Mouse (Mus musculus): ENCODE data around the gene Pde4d. TPM values are rescaled to one million over a fixed set of nuclear protein-coding genes. Genes with fewer than 3 reads are reported as not detected.
"Not testable (repeated sequence)": the region's sequence is repeated elsewhere in the genome, so short reads cannot be mapped to it uniquely, and the experiment has no call there.

Pde4d gene
- polyA plus RNA-seq, 1 experiment from 2014 or later = 12.9 TPM

DNA sequence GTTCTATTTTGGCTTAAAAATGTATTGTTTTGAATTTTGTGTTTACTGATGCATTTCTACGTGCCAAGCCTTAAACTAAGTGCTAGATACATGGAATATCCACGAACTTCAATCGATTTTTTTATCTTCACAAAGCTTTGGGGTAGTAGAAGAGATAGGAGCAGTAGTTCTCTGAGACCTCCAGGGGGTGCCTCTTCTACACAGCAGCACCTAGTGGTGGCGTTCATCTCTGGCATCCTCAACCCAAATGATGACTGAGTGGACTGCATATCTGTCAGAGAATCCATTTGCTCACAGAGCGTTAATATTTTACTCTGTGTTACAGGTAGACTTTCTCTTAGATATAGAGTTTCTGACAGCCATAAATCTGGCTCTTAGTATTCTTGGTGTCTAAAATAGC, 272.5 kb downstream of the Pde4d start:
- no peak overlapping the region for H3K4me3 ChIP-seq (ENCODE audit: low read depth, low read length)
- H3K27me3 ChIP-seq (ENCODE audit: control insufficient read depth, insufficient read depth, low read depth, low read length) = no peaks in the 10 kb centered on the region
- no peak overlapping the region for H3K27ac ChIP-seq (ENCODE audit: low read length)
- no peaks in the 10 kb centered on the region for H3K9me3 ChIP-seq (replicated peaks; ENCODE audit: control insufficient read depth, low read length)
- ATAC-seq (ENCODE audit: low read depth) = no peak
- WGBS (ENCODE audit: insufficient replicate concordance) = 51% methylated on average over 5 of the region's 5 CpGs
- no peaks in the 10 kb centered on the region for H3K36me3 ChIP-seq (ENCODE audit: control insufficient read depth, insufficient read depth)
- H3K4me1 ChIP-seq (ENCODE audit: control insufficient read depth, low read depth, low read length) = no peaks in the 10 kb centered on the region
- no peak overlapping the region for H3K9ac ChIP-seq (ENCODE audit: low read depth, low read length)
- no peak overlapping the region for H3K4me2 ChIP-seq (ENCODE audit: low read depth, low read length)

DNA sequence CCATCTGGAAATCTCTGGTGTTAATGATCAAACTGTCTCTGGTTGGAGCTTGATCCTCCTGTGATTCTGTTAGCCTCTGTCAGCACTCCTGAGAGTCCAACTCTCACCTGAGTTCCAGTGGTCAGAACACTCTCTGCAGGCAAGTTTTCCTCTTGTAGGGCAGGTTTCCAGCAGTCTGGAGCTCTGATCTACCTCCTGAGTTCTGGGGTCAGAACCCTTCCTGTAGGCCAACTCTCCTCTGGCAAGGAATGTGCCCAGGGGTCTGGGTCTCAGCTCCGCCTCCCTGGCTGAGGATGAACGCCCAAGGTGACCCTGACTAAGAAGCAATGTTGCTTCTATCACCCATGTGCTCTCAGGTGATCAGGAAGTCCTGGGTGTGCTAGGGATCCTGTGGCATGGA, 284.6 kb downstream of the Pde4d start:
- WGBS (ENCODE audit: insufficient replicate concordance) = 65% methylated on average over 2 of the region's 2 CpGs
- not testable (repeated sequence) for ATAC-seq (ENCODE audit: low read depth); H3K4me2 ChIP-seq (ENCODE audit: low read depth, low read length); H3K27me3 ChIP-seq (ENCODE audit: control insufficient read depth, insufficient read depth, low read depth, low read length); H3K36me3 ChIP-seq (ENCODE audit: control insufficient read depth, insufficient read depth); H3K9ac ChIP-seq (ENCODE audit: low read depth, low read length); H3K4me3 ChIP-seq (ENCODE audit: low read depth, low read length); H3K4me1 ChIP-seq (ENCODE audit: control insufficient read depth, low read depth, low read length); H3K27ac ChIP-seq (ENCODE audit: low read length); H3K9me3 ChIP-seq (replicated peaks; ENCODE audit: control insufficient read depth, low read length)

DNA sequence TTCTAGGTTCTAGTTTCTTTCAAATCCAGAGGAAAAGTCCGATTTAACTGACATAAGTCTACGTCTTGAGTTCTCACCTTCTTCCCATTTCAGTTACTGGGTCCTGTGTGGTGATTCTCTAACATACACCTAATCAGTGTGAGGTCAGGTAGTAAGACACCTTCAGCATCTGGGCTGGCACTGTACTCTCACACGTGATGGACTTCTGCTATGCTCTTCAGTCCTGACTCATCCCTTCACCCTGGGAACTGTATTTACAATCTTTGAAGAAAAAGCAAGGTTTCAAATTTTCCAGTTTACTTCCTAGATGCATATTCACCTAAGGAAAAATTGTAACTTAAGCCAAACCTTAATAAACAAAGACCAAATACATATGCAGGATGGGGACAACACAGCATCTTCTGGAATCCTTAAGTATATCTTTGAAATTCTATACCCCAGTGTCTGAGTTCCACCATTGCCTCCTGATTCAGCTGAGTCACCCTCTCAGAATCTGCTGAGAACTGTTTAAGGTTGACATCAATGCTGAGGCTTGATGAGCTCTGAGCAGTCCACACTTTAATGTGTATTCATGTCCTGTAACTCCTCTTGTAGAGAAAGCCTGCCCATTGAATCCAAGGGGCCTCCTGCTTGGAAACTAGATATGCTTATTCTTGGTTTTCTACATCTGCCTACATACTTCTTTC, 301.6 kb downstream of the Pde4d start:
- no peak for ATAC-seq (ENCODE audit: low read depth)
- Histone ChIP-seq H3K4me3 (ENCODE audit: low read depth, low read length) (no peak overlapping the region), H3K9ac (ENCODE audit: low read depth, low read length) (no peak overlapping the region), H3K4me2 (ENCODE audit: low read depth, low read length) (no peak overlapping the region), H3K27me3 (ENCODE audit: control insufficient read depth, insufficient read depth, low read depth, low read length) (no peaks in the 10 kb centered on the region), H3K4me1 (ENCODE audit: control insufficient read depth, low read depth, low read length) (no peaks in the 10 kb centered on the region), H3K9me3 (replicated peaks; ENCODE audit: control insufficient read depth, low read length) (no peaks in the 10 kb centered on the region), H3K36me3 (ENCODE audit: control insufficient read depth, insufficient read depth) (no peaks in the 10 kb centered on the region), H3K27ac (ENCODE audit: low read length) (no peak overlapping the region)
- 58% methylated on average over 3 of the region's 3 CpGs for WGBS (ENCODE audit: insufficient replicate concordance)

DNA sequence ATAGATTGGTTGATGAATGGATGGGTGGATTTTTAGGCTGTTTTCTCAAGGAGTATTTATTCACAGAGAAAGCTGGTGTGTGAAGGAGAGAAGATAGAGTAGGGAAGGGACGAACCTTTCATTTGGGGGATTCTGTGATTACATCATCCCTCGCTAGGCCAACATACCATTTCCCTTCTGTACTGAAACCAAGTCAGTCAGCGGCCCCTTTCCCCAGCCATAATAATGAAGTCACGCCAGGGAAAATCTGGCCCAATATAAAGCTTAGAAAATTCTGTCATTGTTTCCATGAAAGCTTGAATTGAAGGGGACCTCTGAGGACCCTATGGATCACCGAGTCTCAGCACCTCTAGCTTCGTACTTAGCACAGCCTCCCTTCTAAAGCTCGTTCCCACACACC, 307.7 kb downstream of the Pde4d start:
- no peak overlapping the region for H3K4me2 ChIP-seq (ENCODE audit: low read depth, low read length)
- H3K4me1 ChIP-seq (ENCODE audit: control insufficient read depth, low read depth, low read length) = no peaks in the 10 kb centered on the region
- ATAC-seq (ENCODE audit: low read depth) = no peak
- 59% methylated on average over 7 of the region's 7 CpGs for WGBS (ENCODE audit: insufficient replicate concordance)
- H3K27me3 ChIP-seq (ENCODE audit: control insufficient read depth, insufficient read depth, low read depth, low read length) = no peaks in the 10 kb centered on the region
- H3K27ac ChIP-seq (ENCODE audit: low read length) = no peak overlapping the region
- no peaks in the 10 kb centered on the region for H3K9me3 ChIP-seq (replicated peaks; ENCODE audit: control insufficient read depth, low read length)
- no peak overlapping the region for H3K4me3 ChIP-seq (ENCODE audit: low read depth, low read length)
- H3K36me3 ChIP-seq (ENCODE audit: control insufficient read depth, insufficient read depth) = no peaks in the 10 kb centered on the region
- no peak overlapping the region for H3K9ac ChIP-seq (ENCODE audit: low read depth, low read length)

DNA sequence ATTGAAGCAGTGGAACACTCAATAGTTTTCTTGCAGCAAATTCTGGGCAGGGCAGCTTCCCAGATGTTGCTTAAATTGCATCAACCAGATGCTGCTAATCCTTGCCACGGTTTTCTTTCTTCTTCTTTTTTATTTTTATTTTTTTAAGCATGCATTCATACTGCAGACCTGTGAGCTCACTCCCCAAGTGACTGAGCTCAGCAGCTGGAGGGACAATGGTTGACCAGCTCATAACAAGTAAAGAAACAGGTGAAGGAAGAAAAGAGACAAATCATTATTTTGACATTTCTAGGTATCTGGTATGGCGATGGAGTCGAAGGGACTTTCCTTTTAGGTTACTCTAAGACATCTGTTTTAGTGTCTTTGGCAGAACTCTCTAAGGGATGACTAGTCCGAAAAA, 308.6 kb downstream of the Pde4d start:
- no peaks in the 10 kb centered on the region for H3K9me3 ChIP-seq (replicated peaks; ENCODE audit: control insufficient read depth, low read length)
- ATAC-seq (ENCODE audit: low read depth) = no peak
- no peaks in the 10 kb centered on the region for H3K27me3 ChIP-seq (ENCODE audit: control insufficient read depth, insufficient read depth, low read depth, low read length)
- H3K36me3 ChIP-seq (ENCODE audit: control insufficient read depth, insufficient read depth) = no peaks in the 10 kb centered on the region
- H3K4me1 ChIP-seq (ENCODE audit: control insufficient read depth, low read depth, low read length) = no peaks in the 10 kb centered on the region
- whole genome bisulfite sequencing (ENCODE audit: insufficient replicate concordance) = 61% methylated on average over 4 of the region's 4 CpGs
- H3K9ac ChIP-seq (ENCODE audit: low read depth, low read length) = no peak overlapping the region
- H3K27ac ChIP-seq (ENCODE audit: low read length) = no peak overlapping the region
- no peak overlapping the region for H3K4me3 ChIP-seq (ENCODE audit: low read depth, low read length)
- H3K4me2 ChIP-seq (ENCODE audit: low read depth, low read length) = no peak overlapping the region

DNA sequence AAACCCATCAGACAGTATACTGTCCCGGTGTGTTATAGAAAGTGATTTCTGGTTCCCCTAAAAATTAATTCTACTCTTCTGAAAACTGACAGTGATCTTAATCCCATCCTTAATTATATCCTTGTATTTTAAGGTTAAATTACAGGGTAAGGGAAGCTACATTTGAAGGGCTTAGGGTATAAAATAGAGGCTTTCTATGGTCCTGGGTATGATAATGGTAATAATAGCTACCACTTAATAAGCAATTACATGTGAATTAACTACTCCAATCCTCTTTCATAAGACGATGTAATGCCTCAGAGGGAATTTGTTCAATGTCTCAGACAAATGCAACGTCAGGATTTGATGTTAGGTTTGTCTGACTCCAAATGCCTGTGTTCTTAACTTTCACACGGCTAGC, 309.4 kb downstream of the Pde4d start:
- 60% methylated on average over 4 of the region's 4 CpGs for WGBS (ENCODE audit: insufficient replicate concordance)
- ATAC-seq (ENCODE audit: low read depth) = no peak

DNA sequence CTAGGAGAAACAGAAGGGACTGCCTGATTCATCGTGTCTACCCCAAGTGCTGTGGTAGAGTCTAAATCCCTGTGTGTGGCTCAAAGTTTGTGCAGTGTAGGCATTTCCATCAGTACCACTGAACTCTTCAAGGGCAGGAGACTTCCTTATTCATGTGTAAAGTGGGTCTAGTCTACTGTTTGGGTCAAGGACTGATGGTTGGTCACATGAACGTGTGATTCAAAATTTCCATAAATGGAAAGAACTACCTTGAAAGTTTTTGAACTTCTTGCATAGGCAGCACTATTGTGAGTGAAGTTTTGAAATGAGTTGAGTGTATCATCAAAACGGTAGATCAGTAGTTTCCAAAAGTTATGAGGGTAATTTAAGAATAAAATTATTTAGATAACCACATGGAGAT, 313.5 kb downstream of the Pde4d start:
- Histone ChIP-seq H3K9me3 (replicated peaks; ENCODE audit: control insufficient read depth, low read length) (no peaks in the 10 kb centered on the region), H3K4me2 (ENCODE audit: low read depth, low read length) (no peak overlapping the region), H3K9ac (ENCODE audit: low read depth, low read length) (no peak overlapping the region), H3K4me1 (ENCODE audit: control insufficient read depth, low read depth, low read length) (no peaks in the 10 kb centered on the region), H3K36me3 (ENCODE audit: control insufficient read depth, insufficient read depth) (no peaks in the 10 kb centered on the region), H3K27me3 (ENCODE audit: control insufficient read depth, insufficient read depth, low read depth, low read length) (no peaks in the 10 kb centered on the region), H3K27ac (ENCODE audit: low read length) (no peak overlapping the region), H3K4me3 (ENCODE audit: low read depth, low read length) (no peak overlapping the region)
- 57% methylated on average over 3 of the region's 3 CpGs for WGBS (ENCODE audit: insufficient replicate concordance)
- no peak for ATAC-seq (ENCODE audit: low read depth)

More for the DNA sequence above, 309.4 kb downstream of the Pde4d start:
- Histone ChIP-seq H3K4me2 (ENCODE audit: low read depth, low read length) (no peak overlapping the region), H3K36me3 (ENCODE audit: control insufficient read depth, insufficient read depth) (no peaks in the 10 kb centered on the region), H3K4me1 (ENCODE audit: control insufficient read depth, low read depth, low read length) (no peaks in the 10 kb centered on the region), H3K9me3 (replicated peaks; ENCODE audit: control insufficient read depth, low read length) (no peaks in the 10 kb centered on the region), H3K27me3 (ENCODE audit: control insufficient read depth, insufficient read depth, low read depth, low read length) (no peaks in the 10 kb centered on the region), H3K9ac (ENCODE audit: low read depth, low read length) (no peak overlapping the region), H3K27ac (ENCODE audit: low read length) (no peak overlapping the region), H3K4me3 (ENCODE audit: low read depth, low read length) (no peak overlapping the region)

GRCm38 (mm10) chr13:108766020-108766727, 316.4 kb downstream of the Pde4d start:
- Histone ChIP-seq H3K36me3 (ENCODE audit: control insufficient read depth, insufficient read depth) (no peaks in the 10 kb centered on the region), H3K27me3 (ENCODE audit: control insufficient read depth, insufficient read depth, low read depth, low read length) (no peaks in the 10 kb centered on the region), H3K4me3 (ENCODE audit: low read depth, low read length) (no peak overlapping the region), H3K9ac (ENCODE audit: low read depth, low read length) (no peak overlapping the region), H3K4me1 (ENCODE audit: control insufficient read depth, low read depth, low read length) (no peaks in the 10 kb centered on the region), H3K27ac (ENCODE audit: low read length) (no peak overlapping the region), H3K4me2 (ENCODE audit: low read depth, low read length) (no peak overlapping the region), H3K9me3 (replicated peaks; ENCODE audit: control insufficient read depth, low read length) (no peaks in the 10 kb centered on the region)
- 52% methylated on average over 11 of the region's 11 CpGs for WGBS (ENCODE audit: insufficient replicate concordance)
- ATAC-seq (ENCODE audit: low read depth) = no peak

GRCm38 (mm10) chr13:108769465-108770056, 319.8 kb downstream of the Pde4d start:
- H3K9me3 ChIP-seq (replicated peaks; ENCODE audit: control insufficient read depth, low read length) = no peaks in the 10 kb centered on the region
- H3K9ac ChIP-seq (ENCODE audit: low read depth, low read length) = no peak overlapping the region
- no peaks in the 10 kb centered on the region for H3K27me3 ChIP-seq (ENCODE audit: control insufficient read depth, insufficient read depth, low read depth, low read length)
- WGBS (ENCODE audit: insufficient replicate concordance) = 50% methylated on average over 3 of the region's 3 CpGs
- no peaks in the 10 kb centered on the region for H3K36me3 ChIP-seq (ENCODE audit: control insufficient read depth, insufficient read depth)
- no peaks in the 10 kb centered on the region for H3K4me1 ChIP-seq (ENCODE audit: control insufficient read depth, low read depth, low read length)
- H3K27ac ChIP-seq (ENCODE audit: low read length) = no peak overlapping the region
- no peak overlapping the region for H3K4me2 ChIP-seq (ENCODE audit: low read depth, low read length)
- ATAC-seq (ENCODE audit: low read depth) = no peak
- H3K4me3 ChIP-seq (ENCODE audit: low read depth, low read length) = no peak overlapping the region
